Mouse (Mus musculus): ENCODE results near the gene B4galnt1.

B4galnt1 gene

DNA sequence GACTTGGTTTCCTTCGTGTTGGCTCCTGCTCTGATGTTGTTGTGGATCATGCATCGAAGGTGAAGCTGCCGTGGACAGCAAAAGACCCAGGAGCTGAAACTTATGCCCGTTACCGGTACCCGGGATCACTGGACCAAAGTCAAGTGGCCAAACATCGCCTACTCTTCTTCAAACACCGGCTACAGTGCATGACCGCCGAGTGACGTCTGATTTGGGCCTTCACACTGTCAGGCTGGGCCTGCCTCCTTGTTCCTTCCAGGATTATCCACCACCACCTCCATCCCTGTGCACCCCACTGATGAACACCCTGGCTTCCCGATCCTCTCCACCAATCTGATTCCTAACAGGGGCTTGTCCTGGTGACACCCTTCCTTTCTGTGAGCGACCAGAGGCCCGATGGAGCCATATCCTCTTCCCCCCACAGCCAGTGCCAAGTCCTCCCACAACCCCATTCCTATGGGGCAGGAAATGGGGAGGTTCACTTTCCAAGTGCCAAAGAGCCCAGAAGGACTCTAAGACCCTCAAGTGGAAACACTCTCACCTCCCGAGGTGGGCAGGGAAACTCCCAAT, 6.7 kb downstream of the B4galnt1 start:
- DNase-seq = no peak

DNA sequence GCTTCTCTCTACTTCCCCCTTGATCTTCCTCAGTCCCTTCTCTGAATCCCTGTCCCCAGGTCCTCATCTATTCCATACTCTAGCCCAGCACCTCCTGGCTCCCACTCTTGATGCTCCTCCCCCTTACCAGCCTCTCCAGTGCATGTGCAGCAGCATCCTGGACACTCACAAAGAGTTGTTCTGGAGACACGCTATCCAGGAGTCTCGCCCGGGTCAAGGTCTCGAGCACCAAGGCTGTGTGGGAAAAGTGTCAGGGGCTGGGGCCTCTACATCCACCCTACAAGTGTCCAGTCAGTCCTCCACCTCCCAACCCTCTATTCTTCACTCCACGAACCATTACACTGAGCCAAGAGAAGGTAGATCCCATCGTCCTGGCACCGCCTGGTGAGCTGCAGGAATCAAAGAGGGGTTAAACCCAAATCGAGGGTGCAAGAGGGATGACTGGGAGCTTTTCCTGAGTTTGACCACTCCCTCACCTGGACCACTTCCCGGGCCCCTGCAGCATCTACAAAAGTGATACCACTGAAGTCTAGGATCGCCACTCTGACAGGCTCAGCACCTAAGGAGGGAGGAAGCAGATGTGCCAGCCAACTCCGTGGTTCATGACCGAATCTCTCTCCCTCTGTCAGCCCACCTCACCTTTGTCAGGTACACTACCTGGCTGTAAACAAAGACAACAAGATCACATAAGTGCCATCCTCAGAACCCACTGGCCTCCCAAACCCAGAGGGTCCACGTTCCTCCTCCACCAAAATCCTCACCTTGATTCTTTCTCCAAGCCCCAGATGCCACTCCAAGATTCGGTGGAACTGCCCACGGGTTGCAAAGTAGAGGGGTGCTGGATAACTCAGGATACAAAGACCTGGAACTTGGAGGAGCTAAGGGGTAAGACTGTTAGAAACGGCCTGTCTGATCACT, 8.4 kb downstream of the B4galnt1 start:
- no peak for DNase-seq

DNA sequence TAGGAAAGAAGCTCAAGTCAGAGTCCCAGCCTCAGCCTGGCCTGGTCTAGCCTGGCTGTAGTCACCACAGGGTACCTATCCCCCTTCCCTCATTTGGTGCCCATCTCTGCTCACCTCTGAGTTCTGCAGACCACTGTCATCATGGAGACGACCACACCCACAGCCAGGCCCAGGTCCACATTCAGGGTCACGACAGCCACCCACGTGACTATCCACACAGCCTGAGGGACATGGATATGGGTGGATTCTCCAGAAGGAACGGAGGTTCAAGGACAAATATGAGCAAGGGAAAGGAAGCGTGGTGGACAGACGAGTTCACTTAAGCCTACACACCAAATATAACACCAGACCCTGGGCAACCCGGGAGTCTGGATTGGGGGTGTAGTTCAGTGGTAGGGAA, 9.1 kb downstream of the B4galnt1 start:
- DNase-seq = no peak

DNA sequence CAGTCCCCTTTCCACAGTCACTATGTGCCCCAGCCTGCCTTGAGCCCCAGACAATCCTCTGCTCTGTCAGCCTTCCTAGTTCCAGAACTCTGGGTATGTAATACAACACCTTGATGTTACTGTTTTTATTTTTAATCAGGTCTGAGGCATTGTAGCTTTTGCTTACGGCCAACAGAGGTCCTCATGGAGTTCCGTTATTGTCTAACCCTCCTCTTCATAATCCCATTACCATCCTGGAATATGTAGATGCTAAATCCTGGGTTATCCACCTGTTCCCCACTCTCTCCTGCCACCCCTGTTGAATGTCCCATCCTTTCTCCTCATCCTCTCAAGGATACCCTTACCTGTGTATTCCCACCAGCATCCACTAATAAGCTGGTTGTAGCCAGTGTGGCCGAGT, 11.2 kb downstream of the B4galnt1 start:
- no peak for DNase-seq

DNA sequence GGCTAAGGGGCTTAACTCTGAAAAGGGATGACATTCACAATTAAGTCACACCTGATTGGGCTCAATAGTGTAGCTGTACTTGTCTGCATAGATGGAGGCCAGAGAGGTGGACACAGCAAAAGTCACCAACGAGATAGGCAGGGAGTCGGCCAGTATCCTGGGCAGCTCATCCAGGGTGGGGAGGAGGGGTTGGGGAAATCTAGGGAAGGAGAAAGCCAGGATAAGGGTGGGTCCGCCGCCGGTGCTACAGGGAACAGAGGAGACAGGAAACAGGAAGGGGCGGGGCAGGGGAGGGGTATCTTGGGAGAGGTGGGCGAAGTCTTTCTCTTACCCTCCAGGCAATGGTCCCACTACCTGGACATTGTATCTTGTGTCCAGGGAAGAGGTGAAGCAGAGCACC, 11.7 kb downstream of the B4galnt1 start:
- no peak for DNase-seq

DNA sequence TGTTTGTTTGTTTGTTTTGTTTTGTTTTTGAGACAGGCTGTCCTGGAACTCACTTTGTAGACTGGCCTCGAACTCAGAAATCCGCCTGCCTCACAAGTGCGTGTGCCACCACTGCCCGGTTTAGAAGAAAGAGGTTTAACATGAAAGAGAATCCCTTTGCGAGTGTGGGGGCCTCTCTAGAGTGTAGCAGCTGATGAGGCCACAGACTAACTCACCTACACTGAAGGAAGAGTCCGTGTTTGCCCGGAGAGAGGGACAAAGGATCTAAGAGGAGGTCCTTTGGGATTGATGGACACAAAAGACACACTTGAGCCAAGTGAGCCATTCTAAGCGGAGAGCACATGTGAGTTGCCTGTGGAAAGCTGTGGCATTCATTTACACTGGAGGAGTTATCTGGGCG, 12.2 kb downstream of the B4galnt1 start:
- DNase-seq = no peak

DNA sequence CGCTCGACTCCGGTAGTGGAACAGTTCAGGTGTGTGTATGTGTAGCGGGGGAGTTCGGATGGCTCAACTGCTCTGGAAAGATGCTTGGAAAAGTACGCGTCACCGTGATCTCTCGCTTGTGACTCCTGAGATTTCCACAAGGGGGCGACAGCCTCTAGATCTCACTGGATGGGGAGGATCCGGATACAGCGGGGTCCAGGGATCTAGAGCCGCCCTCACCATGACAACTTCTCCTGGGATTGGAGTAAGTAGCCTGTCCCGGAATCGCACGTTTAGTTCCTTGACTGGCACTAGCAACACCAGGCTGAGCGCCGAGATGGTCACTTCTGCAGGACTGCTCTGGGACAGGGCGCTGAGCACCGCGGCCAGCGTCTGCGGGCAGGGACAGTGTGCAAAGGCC, 12.7 kb downstream of the B4galnt1 start:
- peak; percentile 71 for DNase-seq

DNA sequence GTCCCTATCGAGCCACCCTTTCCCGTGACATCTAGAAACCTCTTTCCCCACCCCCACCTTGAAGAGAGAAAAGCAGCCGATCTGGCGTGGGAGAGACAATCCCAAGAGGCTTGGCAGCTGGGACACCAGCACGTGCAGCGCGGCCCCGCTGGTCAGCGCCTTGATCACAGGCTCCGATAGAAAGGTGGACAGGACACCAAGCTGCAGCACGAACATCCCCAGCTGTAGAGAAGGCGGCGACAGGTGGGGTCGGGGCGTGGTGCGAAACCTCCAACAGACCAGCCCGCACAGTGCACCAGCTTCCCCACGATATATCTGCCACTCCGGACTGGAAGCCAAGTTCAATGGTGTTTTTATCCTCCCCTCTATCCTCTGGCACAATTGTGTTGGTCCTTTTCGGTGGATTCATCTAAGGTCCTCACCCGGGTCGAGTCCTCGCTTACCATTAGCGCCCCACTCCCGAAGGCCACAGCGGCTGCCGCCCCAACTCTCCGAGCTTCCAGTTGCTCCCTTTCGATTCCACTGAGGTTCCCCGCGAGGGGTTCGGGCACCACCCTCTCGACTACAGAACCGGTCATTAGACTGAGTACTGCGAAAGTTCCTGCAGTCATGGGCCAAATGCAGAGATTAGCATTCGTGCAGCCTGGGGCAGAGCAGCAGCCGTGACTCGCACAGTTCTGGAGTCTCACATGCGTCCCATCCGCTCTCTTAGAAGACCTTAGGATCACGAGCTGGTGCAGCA, 13.4 kb downstream of the B4galnt1 start:
- peak; percentile 42 for DNase-seq

DNA sequence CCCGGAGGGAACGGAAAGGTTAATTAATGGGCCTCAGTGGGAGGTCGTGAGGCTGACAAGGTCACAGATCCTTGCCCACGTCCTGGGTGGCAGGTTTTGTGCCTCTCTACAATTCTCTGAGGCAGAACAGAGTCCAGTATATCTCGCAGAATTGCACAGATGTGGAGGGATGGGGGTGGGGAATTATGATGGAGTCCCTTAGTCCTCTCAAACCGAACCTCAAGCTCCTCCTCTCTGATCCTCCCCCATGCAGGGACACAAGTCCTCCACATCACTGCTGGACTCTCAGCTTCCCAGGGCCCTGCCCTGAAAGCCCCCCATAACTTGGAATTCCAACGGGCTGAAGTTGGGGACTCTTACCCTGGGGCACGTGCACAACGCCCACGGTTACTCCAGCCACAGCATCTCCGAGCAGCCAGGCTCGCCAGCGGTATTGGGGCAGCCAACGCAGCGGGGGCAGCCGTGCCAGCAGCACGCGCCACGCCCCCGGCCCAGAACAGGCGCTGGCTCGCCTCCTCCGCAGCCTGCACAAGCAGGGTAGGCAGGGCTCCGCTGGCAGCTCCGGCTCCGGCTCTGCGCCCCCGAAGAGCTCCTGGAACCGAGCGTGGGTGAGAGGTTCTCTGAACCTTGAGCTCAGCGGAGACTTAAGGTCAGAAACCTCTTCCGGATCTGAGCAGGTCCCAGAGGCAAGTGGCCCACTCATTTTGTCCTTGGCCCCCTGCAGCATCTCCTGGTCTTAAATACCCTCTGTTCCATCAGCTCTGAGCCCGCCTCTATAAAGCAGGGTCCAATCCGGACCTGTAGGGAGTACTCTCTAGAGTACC, 15.1 kb downstream of the B4galnt1 start, which contains the start of gene Slc26a10:
TSS of gene Slc26a10 (minus strand) at position 775 of the 824 bp plus-strand sequence.
- peak; percentile 14 for DNase-seq

DNA sequence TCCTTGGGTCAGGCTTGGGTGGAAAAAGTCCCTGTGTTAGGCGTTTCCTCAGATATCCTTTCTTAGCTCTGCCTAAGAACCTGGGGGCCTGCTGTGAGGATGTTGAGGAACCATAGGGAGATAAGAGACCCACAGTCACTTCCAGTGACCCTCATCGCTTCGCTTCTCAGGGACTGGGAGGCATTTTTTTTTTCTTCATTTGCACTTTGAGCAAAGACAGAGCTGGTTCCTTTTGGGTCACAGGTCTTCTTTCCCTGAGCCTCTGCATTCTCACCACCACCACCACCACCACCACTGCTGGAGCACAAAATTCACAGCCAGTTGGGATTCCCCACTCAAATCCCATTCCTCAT, 15.6 kb downstream of the B4galnt1 start:
- peak; percentile 2 for DNase-seq

DNA sequence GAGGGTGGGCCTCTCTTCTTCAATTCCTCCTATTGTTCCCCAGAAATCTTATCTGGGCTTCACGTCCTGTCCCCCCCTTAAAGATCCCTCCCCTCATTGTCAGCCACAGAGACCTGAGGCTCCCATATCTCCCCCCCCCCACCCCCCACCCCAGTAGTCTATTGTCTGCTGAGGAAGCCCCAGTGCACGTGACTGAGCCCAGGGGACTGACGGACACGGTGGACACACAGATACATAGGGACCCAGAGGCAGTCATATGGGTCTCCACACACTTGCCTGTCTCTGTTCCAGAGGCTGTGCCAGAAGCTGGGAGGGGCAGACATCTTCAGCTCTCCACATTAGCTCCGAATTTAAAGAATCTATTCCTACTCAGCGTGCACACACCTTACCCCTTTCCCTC, 16.5 kb downstream of the B4galnt1 start:
- no peak for DNase-seq

DNA sequence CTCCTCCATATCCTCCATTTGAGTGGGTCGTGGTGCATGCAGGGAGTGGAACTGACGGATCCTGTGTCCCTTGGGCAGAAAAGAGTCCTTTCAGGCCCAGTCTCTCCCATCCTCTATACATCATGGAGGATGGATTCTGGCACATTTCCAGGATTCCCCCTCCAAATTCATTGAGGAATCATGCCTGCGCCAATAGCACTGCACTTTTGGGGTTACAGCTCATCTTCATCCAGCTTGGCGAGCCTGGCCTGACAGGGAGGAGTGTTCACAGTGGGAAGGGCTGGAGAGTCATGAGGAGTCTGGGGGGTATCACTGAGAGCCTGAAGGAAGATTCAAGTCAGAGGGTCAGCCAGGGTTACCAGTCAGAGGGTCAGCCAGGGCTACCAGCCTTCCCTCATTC, 17.6 kb downstream of the B4galnt1 start:
- DNase-seq = no peak

DNA sequence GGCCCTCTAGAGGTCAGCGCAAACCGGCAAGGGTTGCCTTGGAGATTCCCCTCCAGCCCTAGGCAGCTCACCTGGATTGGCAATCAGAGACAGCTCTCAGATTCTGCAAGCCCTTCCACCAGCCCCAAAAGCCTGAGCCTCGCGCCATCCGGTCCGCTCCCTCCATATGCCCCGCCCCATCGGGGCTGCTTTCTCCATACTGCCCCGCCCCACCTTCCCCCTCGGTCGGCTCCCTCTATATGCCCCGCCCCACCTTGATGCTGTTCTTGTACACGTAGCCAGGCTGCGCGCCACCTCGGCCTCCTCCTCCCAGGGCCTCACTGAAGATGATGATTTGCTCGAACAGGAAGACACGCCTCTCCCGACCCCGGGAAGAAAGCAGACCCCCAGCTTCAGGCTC, 18.7 kb downstream of the B4galnt1 start:
- no peak for DNase-seq

DNA sequence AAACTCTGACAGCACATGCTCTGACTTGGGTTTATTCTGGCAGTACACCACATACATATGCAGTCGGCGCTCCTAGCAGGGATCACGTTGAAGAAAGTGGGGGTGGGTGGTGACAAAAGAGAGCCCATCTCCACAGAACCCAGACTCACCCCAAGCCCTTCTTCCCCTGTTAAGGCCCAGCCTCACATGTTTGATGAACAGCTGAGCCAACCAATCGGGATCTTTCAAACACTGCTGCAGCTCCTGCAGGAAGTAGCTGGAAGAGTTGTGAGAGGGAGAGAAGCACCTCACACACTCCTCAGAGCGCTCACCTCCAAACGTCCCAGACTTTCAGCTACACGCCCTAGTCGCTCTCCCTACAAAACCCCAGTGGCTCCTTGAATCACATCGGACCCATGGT, 20.1 kb downstream of the B4galnt1 start:
- DNase-seq = no peak

DNA sequence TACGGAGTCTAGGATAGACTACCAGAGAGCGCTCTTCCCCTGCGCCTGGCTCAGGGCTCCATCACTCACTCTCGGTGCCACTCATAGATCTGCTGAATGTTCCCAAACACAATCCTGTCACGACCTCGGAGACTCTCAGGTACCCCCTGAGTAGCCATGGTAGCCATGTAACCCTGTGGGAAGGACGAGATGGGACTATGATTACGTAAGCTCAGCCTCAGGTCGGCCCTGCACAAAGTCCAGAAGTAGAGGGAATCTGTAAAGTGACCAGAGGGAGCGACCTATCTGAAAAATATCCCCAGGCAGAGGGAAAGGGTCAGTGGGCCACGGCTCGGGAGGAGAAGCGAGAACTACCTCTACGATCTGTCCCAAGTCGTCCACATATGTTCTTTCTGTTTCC, 20.5 kb downstream of the B4galnt1 start:
- no peak for DNase-seq

DNA sequence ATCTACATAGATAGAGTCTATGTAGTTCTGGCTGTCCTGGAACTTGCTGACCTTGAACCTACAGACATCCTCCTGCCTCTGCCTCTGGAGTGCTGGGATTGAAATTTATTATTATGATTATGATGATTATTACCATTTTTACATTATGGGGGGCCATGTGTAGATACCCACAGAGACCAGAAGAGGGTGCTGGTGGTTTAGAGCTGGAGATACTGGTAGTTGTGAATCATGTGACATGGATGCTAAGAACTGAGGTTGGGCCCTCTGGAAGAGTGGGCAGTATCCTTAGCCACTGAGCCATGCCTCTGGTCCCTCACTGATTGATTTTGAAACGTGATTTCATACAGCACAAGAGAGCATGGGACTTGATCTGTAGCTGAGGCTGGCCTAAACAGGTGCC, 21.4 kb downstream of the B4galnt1 start:
- no peak for DNase-seq

DNA sequence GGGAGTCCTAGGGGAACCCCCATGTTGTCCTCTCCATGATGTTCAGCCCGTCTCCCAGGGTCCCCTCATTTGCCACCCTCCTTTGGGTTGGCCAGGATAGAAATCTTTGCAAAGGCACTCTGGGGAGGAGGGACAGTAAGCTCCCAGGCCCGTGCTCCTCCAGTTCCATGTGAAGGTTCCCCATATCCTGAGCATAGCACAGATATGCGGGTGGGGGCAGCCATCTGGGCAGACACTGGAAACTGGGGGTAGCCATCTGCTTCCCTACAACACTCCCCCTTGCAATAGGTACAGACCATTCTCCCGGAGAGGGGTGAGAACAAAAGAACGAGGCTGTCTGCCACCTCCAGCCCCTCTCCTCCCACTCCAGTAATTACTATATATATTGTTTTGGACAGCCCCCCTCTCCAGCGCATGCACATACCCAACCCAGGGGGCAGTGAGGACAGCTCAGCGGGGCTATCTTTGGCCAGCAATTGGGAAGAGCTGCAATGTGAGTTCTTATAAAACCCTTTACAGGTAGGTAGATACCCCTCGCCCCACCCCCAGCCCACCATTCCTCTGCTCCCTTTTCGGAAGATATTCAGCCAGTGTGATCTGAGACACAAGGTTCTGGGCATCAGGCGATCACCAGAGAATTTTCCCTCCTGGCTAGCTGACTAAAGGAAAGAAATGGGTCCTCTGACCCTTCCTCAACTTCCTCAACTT, 22.5 kb downstream of the B4galnt1 start:
- DNase-seq = peak; percentile 80

DNA sequence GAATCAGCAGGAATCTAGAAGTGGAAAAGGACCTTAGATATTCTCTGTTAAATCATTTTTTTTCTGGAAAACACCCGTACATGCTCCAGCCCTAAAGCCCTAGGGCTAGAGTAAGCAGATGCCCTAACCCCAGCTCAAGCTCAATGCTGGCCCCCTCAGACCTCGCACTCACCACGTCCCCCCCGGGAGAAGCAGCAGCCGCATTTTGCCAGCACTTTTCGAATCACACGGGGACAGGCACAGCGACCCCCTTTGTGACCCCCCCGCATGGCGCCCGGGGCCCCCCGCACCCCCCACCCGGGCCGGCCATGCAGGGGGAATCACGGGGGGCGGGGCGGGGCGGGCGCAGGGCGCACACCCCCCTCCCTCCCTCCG, 23.0 kb downstream of the B4galnt1 start:
- peak; percentile 56 for DNase-seq

DNA sequence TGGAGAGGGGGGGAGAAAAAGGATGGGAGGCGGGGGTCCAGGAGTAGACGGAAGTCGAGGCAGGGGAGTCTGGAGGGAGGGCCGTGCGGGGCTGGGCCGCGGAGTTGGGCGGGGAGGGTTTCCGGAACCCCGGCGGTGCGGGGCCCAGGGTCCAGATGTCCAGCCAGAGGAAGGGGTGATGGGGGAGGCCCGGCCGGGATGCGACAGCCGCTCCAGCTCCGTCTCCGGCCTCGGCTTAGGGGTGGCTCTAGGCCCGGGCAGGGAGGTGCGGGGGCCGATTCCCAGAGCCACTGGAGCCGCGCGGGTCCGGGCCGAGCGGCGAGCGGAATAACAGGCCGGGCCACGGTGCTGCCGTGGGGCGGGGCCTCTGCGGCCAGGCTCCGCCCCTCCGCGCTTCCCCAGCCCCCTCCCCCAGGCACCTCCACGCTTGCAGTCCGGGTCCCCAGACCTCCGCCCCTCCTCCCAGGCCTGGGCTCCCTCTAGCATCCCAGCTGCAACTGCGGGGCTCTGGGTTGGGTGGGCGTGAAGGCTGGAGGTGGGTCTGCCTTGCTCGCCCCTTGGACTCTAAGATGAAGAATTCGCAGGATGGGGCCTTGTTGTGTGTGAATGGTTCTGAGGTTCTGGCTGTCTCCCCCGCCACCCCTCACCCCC, 23.6 kb downstream of the B4galnt1 start:
- peak; percentile 78 for DNase-seq

DNA sequence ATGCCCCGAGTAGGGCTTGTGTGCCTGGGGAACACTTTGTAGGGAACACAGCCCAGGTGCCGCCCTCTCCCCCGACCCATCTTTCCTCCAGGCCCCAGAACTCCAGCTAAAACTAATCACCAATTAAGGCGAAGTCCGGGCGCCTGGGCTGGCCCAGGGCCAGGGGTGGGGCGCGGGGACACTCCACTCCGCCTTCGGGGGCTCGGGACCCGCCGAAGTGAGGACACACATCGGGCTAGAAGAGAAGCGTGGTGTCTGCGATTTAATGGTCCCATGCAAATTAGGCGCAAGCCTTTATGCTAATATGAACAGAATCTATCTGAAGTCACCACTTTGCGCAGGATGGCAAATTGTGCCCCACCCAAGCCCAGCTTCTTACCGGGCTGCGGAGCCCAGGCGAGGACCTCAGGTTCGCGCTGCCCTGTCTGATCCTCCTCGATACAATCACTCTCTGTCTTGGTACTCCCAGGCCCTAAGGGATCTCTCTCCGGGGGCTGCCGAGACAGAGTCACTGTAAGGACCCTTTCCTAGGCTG, 24.2 kb downstream of the B4galnt1 start:
- peak; percentile 71 for DNase-seq

DNA sequence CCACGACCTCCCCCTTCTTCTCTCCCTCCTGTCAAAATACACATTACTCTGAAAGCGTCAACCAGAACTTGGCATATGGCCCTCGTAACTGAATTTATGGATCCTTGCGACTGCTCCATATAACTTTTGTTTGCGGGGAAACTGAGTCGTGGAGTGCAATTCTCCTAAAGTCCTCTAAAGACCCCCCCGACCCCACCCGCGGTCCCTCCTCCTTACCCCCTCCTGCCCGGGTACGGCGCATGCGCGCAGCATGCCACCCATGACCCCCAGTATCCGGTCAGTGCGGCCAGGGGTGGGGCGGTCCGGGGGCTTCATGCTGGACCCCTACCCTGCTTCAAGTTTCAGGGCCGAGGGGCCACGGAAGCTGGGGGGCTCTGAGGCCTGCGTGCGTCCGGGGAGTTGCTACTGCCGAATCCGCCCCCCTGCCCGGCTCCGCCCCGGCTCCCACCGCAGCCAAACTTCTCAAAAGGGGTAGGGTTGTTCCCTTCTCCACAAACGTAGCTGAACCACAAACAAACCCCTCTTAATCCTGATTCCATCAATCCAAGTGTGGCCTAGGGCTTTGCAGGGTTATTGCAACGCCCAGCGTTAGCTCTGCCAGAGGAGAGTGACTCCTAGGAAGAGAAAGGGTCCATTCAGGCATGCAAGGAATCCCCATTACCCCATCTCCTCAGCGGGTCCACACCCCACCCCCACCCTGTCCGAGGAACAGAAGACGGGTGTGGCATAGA, 24.8 kb downstream of the B4galnt1 start, which contains the start of gene Arhgef25:
TSS of gene Arhgef25 (minus strand) at position 433 of the 731 bp plus-strand sequence.
- DNase-seq = peak; percentile 67

All from cerebellum, adult 11-12 months (tissue).